Mouse (Mus musculus): ENCODE data around the gene Hnrnpf. TPM values are rescaled to one million over a fixed set of nuclear protein-coding genes. Genes with fewer than 3 reads are reported as not detected.

The Hnrnpf gene
- polyA plus RNA-seq, 1 experiment = 244 TPM

GRCm38 (mm10) chr6:117881997-117882396 is 18.1 kb upstream of the Hnrnpf start:
- TF ChIP-seq GATA1 (IDR thresholded peaks at IDR 0.05; ENCODE audit: low read length) = no peak

GRCm38 (mm10) chr6:117885943-117886342 is 14.2 kb upstream of the Hnrnpf start:
- no peak for TF ChIP-seq GATA1 (IDR thresholded peaks at IDR 0.05; ENCODE audit: low read length)

DNA sequence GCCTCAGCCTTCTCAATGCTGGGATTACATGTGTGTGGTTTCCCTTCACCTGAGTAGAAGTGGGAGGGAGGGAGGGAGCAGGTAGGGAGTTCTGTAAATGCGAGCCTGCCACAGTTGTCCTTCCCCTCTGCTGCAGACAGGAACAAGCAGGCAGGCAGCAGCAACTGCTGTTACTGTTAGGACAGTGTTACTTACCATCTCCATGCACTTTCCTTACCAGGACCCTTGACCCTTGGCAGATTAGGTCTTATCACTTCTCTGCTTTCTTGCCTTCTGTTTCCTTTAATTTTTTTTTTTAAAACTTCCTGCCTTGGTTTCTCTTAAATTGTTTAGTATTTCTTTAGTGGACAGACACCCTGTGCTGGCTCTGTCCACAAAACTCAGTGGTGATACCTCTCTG is 12.1 kb upstream of the Hnrnpf start:
- no peak for TF ChIP-seq GATA1 (IDR thresholded peaks at IDR 0.05; ENCODE audit: low read length)

DNA sequence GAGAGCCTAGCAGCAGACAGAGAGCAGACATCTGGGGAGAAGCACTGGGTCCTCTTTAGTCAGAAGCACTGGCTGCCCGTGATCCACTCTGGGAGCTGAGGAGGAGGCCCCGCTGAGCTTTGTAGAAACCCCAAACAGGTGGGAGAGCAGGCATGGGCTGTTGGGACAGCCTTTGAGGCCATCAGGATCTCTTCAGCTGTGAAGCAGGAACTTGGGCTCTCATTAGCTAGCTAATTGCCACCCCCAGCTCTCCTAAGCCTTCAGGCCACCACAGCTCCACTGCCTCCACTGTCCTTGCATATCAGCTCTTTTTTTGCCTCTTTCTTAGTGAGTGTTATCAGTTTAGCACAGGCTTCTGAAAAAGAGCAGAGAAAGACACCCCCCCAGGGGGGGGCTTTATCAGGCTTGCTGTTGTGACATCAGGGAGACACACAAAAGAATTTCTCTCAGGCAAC is 11.5 kb upstream of the Hnrnpf start:
- peak; percentile 49 for TF ChIP-seq GATA1 (IDR thresholded peaks at IDR 0.05; ENCODE audit: low read length)

- no peak for TF ChIP-seq GATA1 (IDR thresholded peaks at IDR 0.05; ENCODE audit: low read length)
Observed at GRCm38 (mm10) chr6:117890257-117890656, 9.9 kb upstream of the Hnrnpf start.

DNA sequence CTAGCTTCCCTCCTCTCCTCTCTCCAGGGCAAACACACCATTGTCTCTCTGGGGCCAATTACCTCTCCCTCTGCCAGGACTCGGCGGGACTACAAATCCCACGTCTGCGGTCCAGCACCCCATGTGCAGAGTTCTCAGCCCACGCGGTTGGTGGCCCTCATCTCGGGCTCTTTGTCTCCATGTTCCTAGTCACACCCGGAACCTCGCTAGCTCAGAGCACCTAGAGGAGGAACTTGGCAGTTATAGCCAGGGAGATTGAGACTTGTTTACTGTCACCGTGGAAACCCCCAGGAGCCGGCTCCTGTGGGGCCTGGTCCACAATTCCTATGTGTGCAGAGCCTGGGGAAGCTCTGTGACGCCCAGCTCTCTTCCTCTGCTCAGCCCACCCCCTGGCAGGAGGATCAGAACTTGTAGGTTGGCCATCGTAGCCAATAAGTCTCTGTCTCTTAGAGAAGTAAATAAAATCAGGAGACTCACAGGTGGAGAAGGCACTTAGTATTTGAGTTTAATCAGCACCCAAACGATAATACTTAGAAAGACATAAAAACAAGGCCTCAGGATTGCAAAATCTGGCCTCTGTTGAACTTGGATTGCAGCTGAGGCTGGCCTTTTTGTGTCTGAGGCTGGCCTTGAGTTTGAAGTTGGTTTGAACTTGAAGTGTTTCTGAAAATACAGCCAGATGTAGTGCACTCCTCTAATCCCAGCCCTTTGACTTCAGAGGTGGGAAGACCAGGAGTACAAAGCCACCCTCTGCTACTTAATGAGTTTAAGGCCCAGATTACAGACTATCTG is 8.6 kb upstream of the Hnrnpf start:
- no peak for TF ChIP-seq GATA1 (IDR thresholded peaks at IDR 0.05; ENCODE audit: low read length)

DNA sequence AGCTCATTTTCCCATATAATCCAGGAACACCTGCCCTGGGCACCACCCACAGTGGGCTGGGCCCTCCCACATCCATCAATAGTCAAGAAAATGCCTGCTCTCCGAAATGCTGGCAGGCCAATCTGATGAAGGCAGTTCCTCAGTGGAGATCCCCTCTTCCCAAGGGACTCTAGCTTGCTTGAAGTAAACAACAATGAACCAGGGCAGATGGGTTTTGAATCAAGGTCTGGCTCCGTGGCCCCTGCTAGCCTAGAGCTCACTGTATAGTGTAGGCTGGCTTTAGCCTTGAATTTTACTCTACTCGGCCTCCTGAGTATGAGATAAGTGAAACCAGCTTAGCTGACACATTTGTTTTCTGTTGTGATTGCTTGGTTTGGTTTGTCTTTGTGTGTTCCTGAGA is 7.7 kb upstream of the Hnrnpf start:
- no peak for TF ChIP-seq GATA1 (IDR thresholded peaks at IDR 0.05; ENCODE audit: low read length)

DNA sequence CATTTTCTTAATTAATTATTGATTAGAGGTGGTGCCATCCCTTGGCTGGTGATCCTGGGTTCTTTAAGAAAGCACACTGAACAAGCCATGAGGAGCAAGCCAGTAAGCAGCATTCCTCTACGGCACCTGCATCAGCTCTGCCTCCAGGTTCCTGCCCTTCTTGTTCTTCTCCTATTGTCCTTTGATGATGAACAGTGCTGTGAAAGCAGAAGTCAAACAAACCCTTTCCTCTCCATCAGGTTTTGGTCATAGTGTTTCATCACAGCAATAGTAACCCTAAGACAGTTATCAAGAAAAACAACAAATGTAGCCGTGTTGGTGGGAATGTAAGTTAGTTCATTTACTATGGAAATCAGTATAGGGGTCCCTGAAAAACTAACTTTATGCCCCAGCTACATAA is 6.7 kb upstream of the Hnrnpf start:
- TF ChIP-seq GATA1 (IDR thresholded peaks at IDR 0.05; ENCODE audit: low read length) = no peak

GRCm38 (mm10) chr6:117897800-117898199 is 2.3 kb upstream of the Hnrnpf start:
- TF ChIP-seq GATA1 (IDR thresholded peaks at IDR 0.05; ENCODE audit: low read length) = no peak

GRCm38 (mm10) chr6:117901510-117902402 is 1.6 kb downstream of the Hnrnpf start:
- no peak for TF ChIP-seq GATA1 (IDR thresholded peaks at IDR 0.05; ENCODE audit: low read length)

GRCm38 (mm10) chr6:117902556-117902955 is 2.4 kb downstream of the Hnrnpf start:
- TF ChIP-seq GATA1 (IDR thresholded peaks at IDR 0.05; ENCODE audit: low read length) = no peak

DNA sequence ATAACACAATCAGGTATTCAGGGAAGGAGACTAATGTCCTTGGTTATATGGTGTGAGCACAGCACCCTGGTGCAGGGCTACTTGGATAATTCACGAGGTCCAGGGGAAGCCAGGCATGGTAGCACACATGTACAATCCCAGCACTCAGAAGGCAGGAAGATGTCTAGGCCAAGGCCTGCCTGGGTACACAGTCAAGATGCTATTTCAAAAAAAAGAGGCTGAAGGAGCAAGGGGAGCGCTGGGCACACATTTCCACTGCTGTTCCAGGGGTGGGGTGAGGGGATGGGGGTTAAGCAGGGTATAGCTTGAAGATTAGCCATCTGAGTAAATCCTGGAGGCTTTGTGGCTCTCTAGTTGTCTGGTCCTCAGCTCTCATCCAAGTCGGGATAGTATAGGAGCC is 3.7 kb downstream of the Hnrnpf start:
- no peak for TF ChIP-seq GATA1 (IDR thresholded peaks at IDR 0.05; ENCODE audit: low read length)

DNA sequence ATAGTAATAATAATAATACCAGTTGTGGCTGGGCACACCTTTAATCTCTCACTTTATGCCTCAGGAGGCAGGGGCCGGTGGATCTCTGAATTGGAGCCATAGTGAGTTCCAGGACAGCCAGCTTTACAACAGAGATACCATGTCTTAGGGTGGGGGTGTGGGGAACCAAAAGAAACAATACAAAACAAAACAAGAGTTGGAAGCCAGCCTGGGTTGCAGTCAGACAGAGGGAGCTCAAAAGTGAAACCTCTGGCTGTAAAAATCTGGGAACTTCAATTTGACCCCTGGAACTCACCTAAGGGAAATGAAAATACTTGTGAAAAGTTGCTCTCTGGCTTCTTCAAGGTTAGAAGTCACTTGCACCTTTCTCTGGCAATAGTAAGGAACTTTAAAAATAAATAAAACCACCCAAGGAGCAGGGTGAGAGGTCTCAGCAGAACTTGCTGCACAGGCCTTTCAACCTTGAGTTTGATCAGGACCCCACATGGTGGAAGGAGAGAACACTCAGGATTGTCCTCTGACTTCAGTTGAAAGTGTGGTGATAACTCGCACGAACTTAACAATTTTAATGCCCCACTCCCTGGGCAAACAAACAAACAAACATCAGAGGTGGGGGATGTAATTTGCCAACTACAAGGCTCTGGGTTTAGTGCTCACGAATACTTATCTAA is 5.3 kb downstream of the Hnrnpf start:
- no peak for TF ChIP-seq GATA1 (IDR thresholded peaks at IDR 0.05; ENCODE audit: low read length)

DNA sequence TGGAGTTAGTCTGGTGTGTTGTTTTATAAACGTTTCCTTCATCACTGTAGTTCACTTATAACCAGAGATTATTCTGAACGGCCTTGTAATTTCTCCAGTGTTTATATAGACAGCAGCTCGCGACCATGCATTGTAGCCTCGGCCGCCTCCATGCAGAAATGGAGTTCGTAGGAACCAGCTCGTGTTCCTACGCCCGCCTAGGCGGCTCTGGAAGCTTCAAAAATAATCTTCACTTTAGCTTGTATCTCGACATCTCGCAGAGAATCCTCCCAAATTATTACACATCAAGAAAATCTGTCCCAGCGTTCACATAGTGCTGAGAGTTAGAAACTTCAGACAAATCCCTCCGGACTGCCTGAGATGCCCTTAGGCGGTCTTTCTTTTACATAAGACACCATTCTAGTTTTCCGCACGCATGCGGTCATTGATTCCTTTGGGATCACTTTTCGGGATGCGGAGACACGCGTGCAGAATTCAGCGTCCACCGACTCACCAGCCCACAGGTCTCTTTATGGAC is 5.9 kb downstream of the Hnrnpf start:
- no peak for TF ChIP-seq GATA1 (IDR thresholded peaks at IDR 0.05; ENCODE audit: low read length)

GRCm38 (mm10) chr6:117906590-117907271 is 6.6 kb downstream of the Hnrnpf start:
- no peak for TF ChIP-seq GATA1 (IDR thresholded peaks at IDR 0.05; ENCODE audit: low read length)

Data from G1E-ER4 (cell line).